8 mouse cellular contexts compared by ENCODE assay signal in genomic region chr14:20389446-20390079, GRCm38 (mm10). TPM values are rescaled to one million over a fixed set of nuclear protein-coding genes. Genes with fewer than 3 reads are reported as not detected.
DNase-seq lines count a peak whose midpoint lies in the region; ATAC-seq and TF ChIP-seq lines count a peak whose summit lies in the region.

No protein-coding gene starts in this region.

- TF ChIP-seq POLR2A in testis, adult 2 months (IDR thresholded peaks at IDR 0.05; ENCODE audit: control insufficient read depth, low read depth, low read length): no peak

- intact Hi-C loops in heart, postnatal 14 days (cut with DNase I): loop anchor here (2.0 to 10.0 kb wide), 2 partner anchors 41 to 255 kb away; partner anchors contain the start of genes Ecd, Fam149b and Usp54

- peaks cover 49% of the 10 kb centered on the region for H3K36me3 ChIP-seq in heart, embryonic 10.5 days
- no peaks in the 10 kb centered on the region for H3K36me3 ChIP-seq in testis, adult 2 months (ENCODE audit: control insufficient read depth, insufficient read depth, low read length)
- peaks cover 55% of the 10 kb centered on the region for H3K36me3 ChIP-seq in liver, embryonic 13.5 days

- no peak for DNase-seq in heart, embryonic 10.5 days (ENCODE audit: low spot score)
- no peak for DNase-seq in heart, postnatal 14 days
- no peak for DNase-seq in testis, postnatal 14 days (ENCODE audit: low spot score)
- no peak for DNase-seq in liver, embryonic 13.5 days
- no peak for DNase-seq in embryo, embryonic 10 days (ENCODE audit: low spot score)
- no peak for DNase-seq in spleen, postnatal 36 days (ENCODE audit: low spot score in 2 of 2)
- no peak for DNase-seq in layer of hippocampus, adult 18-20 months (ENCODE audit: low spot score in 2 of 2)

- no peaks in the 10 kb centered on the region for H3K9me3 ChIP-seq in heart, embryonic 10.5 days
- H3K9me3 ChIP-seq in liver, embryonic 13.5 days (replicated peaks): no peaks in the 10 kb centered on the region

- H3K9ac ChIP-seq in liver, embryonic 13.5 days: peak overlapping the region; percentile 94

- WGBS in heart, embryonic 10.5 days: 84% methylated on average over 8 of the region's 8 CpGs
- 74% methylated on average over 8 of the region's 8 CpGs for WGBS in liver, embryonic 13.5 days (ENCODE audit: insufficient replicate concordance)

- H3K4me1 ChIP-seq in heart, embryonic 10.5 days: peaks cover 38% of the 10 kb centered on the region
- peaks cover 3% of the 10 kb centered on the region for H3K4me1 ChIP-seq in testis, adult 2 months (ENCODE audit: control insufficient read depth, insufficient read depth, low read length)
- peaks cover 58% of the 10 kb centered on the region for H3K4me1 ChIP-seq in liver, embryonic 13.5 days (replicated peaks)

- ATAC-seq in liver, embryonic 13.5 days (ENCODE audit: low read depth): no peak

- H3K4me3 ChIP-seq in heart, embryonic 10.5 days: peak overlapping the region; percentile 82; the same call in 1 of the 2 replicates
- peak overlapping the region; percentile 99; the same call in 1 of the 2 replicates for H3K4me3 ChIP-seq in testis, adult 2 months (ENCODE audit: control insufficient read depth, low read depth, low read length)
- H3K4me3 ChIP-seq in liver, embryonic 13.5 days (replicated peaks): peak overlapping the region; percentile 87

- H3K4me2 ChIP-seq in liver, embryonic 13.5 days: peak overlapping the region; percentile 77

- no peak for TF ChIP-seq CTCF in testis, adult 2 months (IDR thresholded peaks at IDR 0.05; ENCODE audit: control insufficient read depth, insufficient read depth, insufficient replicate concordance, low read depth, low read length)

- peak overlapping the region; percentile 93; the same call in 1 of the 2 replicates for H3K27ac ChIP-seq in heart, embryonic 10.5 days
- H3K27ac ChIP-seq in testis, adult 2 months (ENCODE audit: control insufficient read depth, insufficient read depth, low read depth, low read length): no peak overlapping the region
- peak overlapping the region; percentile 84 for H3K27ac ChIP-seq in liver, embryonic 13.5 days

- no peaks in the 10 kb centered on the region for H3K27me3 ChIP-seq in heart, embryonic 10.5 days (ENCODE audit: insufficient read depth, poor library complexity, severe bottlenecking)
- no peaks in the 10 kb centered on the region for H3K27me3 ChIP-seq in testis, adult 2 months (ENCODE audit: control insufficient read depth, insufficient read depth, low read length)
- H3K27me3 ChIP-seq in liver, embryonic 13.5 days: no peaks in the 10 kb centered on the region

RNA-seq across cellular contexts. Expression of gene Dnajc9, which starts 0.9 kb away (rescaled TPM):
- polyA plus RNA-seq in heart, embryonic 10.5 days (2016; fragmentation: Nextera tagmentation; extraction: Ambion mirVana): 128 and 179 TPM in 2 replicates
- 10 to 100 TPM; 12.2 to 15.2 TPM for total RNA-seq in heart, postnatal 14 days (2021)
- 104 and 140 TPM in 2 replicates for polyA plus RNA-seq in testis, adult 2 months (2012; rRNA removed)
- polyA plus RNA-seq in liver, embryonic 13.5 days (2015; fragmentation: Nextera tagmentation; extraction: Ambion mirVana): 133 and 148 TPM in 2 replicates
- 10 to 100 TPM; 31.1 to 32.2 TPM for total RNA-seq in layer of hippocampus, adult 18-20 months (2021)

RNA-seq across cellular contexts. Expression of gene Mrps16, which starts 3.9 kb away (rescaled TPM):
- polyA plus RNA-seq in heart, embryonic 10.5 days (2016; fragmentation: Nextera tagmentation; extraction: Ambion mirVana): 95.0 and 108 TPM in 2 replicates
- total RNA-seq in heart, postnatal 14 days (2021): 10 to 100 TPM; 64.9 to 68.5 TPM
- 14.2 and 14.4 TPM in 2 replicates for polyA plus RNA-seq in testis, adult 2 months (2012; rRNA removed)
- polyA plus RNA-seq in liver, embryonic 13.5 days (2015; fragmentation: Nextera tagmentation; extraction: Ambion mirVana): 71.5 and 73.0 TPM in 2 replicates
- 10 to 100 TPM; 32.4 to 37.1 TPM for total RNA-seq in layer of hippocampus, adult 18-20 months (2021)

RNA-seq across cellular contexts. Expression of gene Fam149b, which starts 41.6 kb away (rescaled TPM):
- 26.5 and 38.4 TPM in 2 replicates for polyA plus RNA-seq in heart, embryonic 10.5 days (2016; fragmentation: Nextera tagmentation; extraction: Ambion mirVana)
- total RNA-seq in heart, postnatal 14 days (2021): 10 to 100 TPM; 32.1 to 34.7 TPM
- 51.2 and 54.5 TPM in 2 replicates for polyA plus RNA-seq in testis, adult 2 months (2012; rRNA removed)
- 8.2 and 8.4 TPM in 2 replicates for polyA plus RNA-seq in liver, embryonic 13.5 days (2015; fragmentation: Nextera tagmentation; extraction: Ambion mirVana)
- 10 to 100 TPM; 46.3 to 47.6 TPM for total RNA-seq in layer of hippocampus, adult 18-20 months (2021)

RNA-seq across cellular contexts. Expression of gene Ecd, which starts 41.6 kb away (rescaled TPM):
- 47.7 and 58.8 TPM in 2 replicates for polyA plus RNA-seq in heart, embryonic 10.5 days (2016; fragmentation: Nextera tagmentation; extraction: Ambion mirVana)
- 10 to 100 TPM; 25.1 to 32.2 TPM for total RNA-seq in heart, postnatal 14 days (2021)
- 19.4 and 19.7 TPM in 2 replicates for polyA plus RNA-seq in testis, adult 2 months (2012; rRNA removed)
- polyA plus RNA-seq in liver, embryonic 13.5 days (2015; fragmentation: Nextera tagmentation; extraction: Ambion mirVana): 35.6 and 39.2 TPM in 2 replicates
- 10 to 100 TPM; 31.5 to 32.4 TPM for total RNA-seq in layer of hippocampus, adult 18-20 months (2021)
